Mouse (Mus musculus): Measurements from ENCODE around the gene Dnmt3c.

GRCm38 (mm10) chr2:153651681-153652080 lies 44.8 kb upstream of the Dnmt3c start:
- TF ChIP-seq CTCF (IDR thresholded peaks at IDR 0.05; ENCODE audit: low read depth, low read length): no peak
- TF ChIP-seq POLR2A (IDR thresholded peaks at IDR 0.05; ENCODE audit: extremely low read depth, insufficient read depth, low read length): no peak
